Mouse (Mus musculus): ENCODE data around the gene Bmper.

Bmper gene

DNA sequence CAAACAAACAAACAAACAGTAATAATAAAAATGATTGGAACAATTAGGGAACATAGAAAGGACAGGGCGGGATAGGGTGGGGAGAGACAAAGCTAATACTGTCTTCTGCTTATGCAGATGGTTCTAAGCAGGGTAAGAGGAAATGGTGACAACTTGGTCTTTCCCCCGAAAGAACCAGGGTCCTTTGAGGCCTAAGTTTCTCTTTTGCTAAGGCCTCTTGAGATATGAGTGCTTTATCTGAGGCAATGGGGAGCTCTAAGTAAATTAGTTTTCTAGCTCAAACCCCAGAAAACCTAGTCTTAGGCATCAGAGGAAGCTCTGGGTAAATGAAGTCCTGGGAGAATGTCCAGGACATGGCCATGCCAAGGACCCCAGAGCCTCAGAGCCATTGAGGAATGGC lies 141.2 kb downstream of the Bmper start:
- no peak for DNase-seq (ENCODE audit: low spot score in 2 of 2)

DNA sequence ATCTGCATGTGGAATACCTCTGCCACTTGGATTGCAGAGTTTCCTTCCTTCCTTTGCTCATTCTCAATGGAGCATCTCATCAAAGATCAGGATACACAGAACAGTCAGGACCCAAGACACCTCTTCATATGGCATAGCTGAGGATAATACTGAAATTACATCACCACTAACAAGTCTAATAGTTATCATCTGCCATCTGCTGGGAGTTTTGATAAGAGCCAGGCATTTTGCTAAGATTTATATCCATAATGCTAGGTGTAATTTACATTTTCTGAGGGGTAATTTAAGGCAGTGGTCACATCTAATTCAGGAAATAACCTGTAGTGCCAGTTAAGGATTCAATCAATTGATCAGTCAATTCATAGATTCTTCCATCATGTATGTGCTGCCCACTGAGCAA lies 145.2 kb downstream of the Bmper start:
- no peak for DNase-seq (ENCODE audit: low spot score in 2 of 2)

DNA sequence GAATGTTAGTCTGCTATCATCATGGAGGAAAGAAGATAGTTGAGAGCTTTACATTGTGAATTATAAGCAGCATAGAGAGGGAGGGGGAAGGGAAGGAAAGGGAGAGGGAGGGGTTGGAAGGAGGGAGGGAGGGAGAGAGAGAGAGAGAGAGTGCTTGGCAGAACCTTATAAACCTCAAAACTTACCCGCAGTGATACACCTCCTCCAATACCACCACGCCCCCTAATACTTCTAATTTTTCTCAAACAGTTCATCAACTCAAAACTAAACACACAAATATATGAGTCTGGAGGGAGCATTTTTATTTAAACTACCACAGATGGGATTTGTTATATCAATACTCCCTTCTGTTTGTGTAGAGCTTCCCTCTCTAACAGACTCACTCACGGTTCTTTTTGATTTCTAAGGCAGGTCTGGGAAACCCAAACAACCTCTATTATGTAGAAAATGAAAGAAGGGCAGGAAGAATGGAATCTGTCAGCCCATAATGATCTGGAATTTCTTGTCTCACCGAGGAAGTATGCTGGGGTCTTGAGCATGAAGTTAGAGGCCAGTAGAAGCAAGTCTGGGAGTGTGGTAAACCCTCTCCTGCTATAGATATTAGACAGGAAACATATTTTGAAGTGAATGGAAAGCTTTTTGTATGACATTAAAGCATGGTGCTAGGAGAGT lies 152.0 kb downstream of the Bmper start:
- no peak for DNase-seq (ENCODE audit: low spot score in 2 of 2)

DNA sequence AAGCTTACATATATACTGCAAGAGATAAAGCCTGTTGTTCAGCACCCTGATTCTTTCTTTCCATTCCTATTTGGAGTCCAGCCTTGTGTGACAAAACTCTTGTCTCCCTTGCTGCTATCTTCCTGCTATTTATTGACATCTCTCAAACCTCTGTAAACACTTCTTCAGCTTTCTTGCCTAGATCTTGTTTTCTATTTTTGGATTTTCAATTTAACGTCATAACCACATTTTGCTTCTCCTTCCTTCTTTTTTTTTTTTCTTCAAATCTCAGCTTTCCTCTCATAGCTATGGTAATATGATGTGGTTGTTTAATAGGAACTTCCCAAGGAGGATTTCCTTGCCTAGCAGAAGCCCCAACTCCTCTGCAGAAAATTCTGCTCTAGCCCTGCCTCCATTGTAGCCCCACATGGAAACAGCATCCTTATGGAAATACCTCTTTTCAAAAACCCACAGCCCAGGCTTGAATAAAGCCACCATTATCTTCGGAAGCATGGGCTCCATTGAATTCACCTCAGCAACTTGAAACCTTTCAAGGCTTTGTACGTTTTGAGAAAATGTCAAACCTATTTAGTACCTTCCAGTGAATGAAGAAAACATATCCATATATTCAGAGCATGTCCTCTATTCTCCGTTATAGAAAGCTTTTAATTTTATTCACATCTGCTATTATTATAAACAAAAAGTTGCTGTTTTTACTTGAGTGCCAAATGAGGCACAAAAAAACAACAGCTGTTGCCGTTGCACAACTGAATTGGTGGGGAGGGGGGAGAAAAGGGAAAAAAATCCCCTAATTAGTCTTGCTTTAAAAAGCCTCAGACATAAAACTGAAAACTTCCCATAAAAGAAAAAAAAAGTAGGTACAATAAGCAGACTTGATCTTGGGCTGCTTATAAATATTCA lies 155.2 kb downstream of the Bmper start:
- DNase-seq (ENCODE audit: low spot score in 2 of 2), result peak in 1 of 2 experiments; percentile 24

DNA sequence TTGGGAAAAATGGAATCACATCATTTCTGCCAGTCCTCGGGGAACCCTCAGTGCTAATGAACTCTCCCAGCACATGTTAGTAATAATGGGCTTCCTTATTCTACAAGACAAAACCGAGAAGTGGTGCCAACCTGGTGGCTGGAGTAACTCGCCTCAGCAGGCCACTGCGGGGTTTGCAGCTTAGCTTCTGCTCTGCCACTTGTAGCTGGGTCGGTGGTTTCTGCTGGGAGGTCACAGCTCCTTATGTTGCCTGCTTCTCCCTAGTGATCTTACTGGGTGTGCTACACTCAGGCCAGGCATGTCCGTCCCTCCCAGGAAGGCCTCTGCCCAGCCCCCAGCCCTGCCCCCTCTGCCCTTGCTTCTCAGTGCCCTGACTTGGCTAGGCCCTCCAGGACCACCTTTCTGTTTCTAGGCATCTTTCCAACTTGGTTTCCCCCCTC lies 155.9 kb downstream of the Bmper start:
- DNase-seq (ENCODE audit: low spot score in 2 of 2), result peak; percentile 66 to 74

DNA sequence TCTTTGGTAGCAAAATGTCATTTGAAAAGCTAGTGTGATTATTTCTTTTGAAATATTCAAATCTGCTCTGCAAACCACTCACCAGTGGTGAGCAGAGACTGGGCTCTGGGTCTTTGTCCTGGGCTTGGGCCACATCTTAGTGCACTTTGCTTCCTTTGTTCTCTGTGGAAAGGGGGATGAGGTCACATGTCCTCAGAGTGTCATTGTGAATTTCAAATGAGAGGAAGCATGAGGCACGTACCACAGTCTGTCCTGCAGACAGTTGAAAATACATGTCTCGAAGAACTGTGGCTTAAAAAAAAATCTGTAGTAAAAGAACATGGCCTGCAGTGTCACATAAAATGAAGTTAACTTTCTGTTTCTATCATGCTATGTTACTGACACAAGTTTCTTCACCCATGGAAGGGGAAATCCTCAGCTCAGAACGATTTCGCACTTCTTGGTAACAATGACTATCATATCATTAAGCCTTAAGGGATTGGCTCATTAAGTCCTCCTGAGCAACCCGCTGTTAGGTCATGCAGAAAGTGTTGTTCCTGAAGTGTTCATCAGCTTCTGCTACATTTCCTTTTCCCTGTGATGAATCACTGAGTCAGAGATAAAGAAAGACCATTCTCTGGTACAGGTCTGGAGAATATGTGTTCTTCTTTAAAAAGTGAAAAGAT lies 157.4 kb downstream of the Bmper start:
- no peak for DNase-seq (ENCODE audit: low spot score in 2 of 2)

DNA sequence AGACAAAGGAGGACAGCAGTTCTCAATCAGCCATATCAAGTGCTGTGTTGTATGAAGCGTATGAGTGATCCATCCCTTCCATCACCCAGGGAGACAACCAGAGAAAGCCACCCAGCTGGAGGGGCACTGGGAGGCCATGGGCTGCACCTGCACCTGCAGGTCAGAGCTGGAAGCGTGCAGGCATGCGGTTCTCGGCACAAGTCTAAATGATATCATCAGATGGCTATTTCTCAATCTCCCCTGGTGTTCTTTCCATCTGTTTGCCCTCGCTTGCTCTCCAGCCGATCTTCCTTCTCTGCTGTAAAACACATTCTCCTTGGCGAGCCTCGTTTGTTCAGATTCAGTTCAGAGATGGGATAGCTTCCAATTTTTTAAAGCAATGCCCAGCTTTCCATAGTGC lies 160.4 kb downstream of the Bmper start:
- DNase-seq (ENCODE audit: low spot score in 2 of 2), result no peak

DNA sequence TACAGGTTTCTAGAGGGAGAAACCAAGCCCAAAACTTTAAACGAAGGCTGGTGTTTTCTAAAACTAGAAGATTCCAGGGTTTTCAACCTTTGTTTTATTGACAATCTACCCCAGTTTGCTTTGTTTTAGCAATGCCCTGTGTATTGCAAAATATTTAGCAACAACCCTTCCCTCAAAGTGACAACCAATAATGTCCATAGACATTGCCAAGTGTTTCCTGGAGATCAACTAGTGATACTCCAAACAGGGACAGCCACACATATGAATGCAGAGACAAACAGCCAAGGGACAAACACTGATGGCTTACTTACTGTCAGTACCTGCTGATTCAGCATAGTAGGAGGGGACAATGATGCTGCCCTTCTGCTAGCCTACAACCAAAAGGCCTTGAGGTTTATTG lies 161.0 kb downstream of the Bmper start:
- DNase-seq (ENCODE audit: low spot score in 2 of 2), result no peak

DNA sequence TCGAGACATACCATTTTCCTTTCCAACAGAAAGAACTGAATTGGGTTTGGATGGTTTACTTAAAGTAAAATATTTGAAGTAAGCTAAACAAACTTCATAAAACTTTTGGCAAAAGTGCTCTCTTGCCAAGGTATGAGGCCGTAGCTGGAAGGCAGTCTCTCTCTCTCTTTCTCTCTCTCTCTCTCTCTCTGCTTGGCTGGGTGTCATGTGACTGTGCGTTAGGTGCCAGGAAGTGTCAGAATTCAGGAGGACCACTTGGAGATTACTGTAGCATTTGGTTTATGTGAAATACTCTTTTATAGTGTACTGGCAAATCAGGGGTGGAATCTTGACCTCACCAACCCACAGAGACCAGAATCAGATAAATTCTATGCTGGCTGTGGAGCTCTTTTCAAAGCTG lies 162.0 kb downstream of the Bmper start:
- DNase-seq (ENCODE audit: low spot score in 2 of 2), result no peak

DNA sequence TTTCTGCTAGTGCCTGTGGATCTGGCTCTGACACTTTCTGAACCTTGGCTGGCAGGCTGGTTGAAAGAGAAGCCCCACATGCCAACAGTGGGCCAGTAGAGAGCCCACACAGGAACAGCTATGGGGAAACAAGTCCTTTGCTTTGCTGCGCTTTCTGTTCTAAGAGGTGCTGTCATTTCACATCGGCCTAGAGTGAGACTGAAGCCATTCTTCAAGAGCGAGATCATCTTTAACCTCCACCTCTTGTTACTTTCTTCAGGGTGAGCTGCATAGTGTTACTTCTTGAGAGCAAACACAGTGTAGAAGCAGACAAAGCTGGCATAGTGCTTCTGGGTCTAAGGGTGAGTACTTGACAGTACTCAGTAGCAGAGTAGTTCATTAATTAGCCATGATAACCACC lies 163.3 kb downstream of the Bmper start:
- no peak for DNase-seq (ENCODE audit: low spot score in 2 of 2)

DNA sequence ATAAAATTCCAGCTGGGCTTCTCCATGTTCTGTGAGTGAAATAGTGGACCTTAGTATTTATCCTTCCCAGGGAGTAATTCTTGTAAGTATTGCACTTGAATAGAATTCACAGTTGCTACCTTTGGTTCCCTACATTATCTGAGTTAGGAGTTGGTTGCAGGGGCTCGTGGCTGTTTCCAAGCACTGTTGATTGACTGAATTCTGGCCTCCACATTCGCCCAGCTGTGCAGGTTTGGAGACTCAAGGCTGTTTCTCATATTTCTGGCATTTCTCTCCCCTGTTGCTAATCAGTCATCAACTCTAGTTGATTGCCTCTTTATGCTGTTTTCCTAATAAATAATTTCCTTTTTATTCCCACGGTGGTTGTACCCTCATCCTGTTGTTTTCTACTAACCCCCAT lies 167.2 kb downstream of the Bmper start:
- DNase-seq (ENCODE audit: low spot score in 2 of 2), result no peak

DNA sequence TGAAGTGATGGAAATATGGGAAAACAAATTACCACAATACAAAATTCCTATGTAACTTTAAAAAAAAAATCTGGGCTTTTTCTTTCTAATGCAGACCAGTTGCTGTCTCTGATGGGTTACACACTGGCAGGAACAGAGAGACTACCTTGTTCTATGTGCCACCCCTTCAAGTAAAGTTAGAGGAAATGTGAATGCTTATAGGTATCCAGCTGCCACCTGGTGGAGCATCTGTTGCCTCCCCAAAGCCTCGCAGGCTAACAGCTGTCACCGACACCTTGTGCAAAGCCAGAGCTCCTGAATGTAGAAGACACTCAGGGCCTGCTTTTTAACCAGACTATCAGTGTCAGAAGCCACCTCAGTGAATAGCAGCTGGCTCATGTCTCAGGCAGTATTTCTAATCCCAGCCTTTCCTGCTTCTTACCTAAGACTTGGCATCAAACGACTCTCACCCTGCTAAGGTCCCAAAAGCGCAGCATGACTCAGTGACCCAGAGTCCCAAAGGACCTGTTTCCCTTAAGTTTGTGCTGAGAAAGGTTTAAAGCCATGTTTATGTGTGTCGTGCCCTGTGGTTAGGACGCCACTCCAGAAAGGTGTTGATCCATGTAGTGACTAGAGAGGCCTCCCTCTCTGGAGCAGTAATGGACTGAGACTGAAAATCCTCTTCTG lies 171.9 kb downstream of the Bmper start:
- peak in 1 of 2 experiments; percentile 37 for DNase-seq (ENCODE audit: low spot score in 2 of 2)

DNA sequence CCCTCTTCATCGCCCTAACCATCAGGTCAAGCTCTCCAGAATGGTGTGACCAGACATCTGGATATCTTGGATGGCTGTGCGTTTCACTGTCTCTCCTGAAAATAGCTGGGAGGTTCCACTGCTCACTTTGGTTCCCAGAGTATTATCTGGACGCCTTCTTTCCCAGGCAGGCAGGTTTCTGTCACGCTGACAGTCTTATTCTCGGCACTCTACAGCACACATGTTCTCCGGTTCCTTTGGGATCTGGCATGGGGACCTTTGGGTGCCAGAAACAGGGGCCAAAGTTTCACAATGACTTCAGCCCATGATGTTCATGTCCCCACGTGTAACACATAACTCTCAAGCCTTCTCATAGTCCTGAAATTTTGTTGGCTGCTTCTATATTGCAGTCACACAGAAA lies 173.3 kb downstream of the Bmper start:
- no peak for DNase-seq (ENCODE audit: low spot score in 2 of 2)

DNA sequence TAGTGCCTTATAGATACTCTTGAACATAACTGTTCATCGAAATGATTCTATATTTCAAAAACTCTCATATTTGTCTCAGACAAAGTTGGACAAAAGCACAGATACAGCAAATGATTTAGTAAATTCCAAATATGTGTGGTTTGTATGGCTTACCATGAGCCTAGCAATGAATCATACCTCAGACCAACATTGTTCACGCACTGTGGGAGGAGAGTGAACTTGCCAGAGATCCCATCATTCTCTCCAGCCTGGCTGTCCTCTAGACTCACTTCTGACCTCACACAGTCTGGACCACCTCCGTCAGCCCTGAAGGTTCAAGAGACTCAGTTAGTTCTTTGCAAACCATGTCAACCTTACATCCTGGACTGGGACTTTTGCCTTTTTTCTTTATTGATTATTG lies 175.0 kb downstream of the Bmper start:
- DNase-seq (ENCODE audit: low spot score in 2 of 2), result no peak

DNA sequence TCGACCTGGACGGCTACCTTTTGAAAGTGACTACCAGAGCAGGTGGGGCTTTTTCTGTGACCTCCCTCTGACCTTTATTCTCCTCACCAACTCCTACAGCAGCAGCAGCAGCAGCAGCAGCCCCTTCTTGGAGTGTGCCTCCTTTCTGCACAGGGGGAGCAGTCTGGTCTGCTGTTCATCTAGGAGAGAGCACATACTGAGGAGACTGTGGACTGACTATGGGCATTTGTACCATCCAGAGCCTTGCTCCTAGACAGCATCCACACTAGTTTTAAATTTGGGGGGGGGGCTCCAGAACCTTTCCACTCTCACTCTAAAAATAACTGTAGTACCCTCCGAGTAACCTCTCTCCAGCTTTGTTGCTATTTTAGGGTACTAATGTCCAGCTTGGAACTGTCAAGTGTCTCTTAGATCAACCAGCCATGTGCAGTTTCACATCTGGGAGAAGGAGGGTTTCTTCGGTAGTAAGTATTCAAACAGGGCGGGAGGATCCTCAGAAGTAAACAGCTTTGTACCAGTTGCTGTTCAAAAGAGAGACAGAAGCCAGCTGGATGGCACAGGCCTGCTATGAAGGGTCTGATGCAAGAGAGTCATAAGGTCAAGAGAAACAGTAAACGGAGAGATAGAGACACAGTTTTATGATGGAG lies 176.9 kb downstream of the Bmper start:
- DNase-seq (ENCODE audit: low spot score in 2 of 2), result no peak

DNA sequence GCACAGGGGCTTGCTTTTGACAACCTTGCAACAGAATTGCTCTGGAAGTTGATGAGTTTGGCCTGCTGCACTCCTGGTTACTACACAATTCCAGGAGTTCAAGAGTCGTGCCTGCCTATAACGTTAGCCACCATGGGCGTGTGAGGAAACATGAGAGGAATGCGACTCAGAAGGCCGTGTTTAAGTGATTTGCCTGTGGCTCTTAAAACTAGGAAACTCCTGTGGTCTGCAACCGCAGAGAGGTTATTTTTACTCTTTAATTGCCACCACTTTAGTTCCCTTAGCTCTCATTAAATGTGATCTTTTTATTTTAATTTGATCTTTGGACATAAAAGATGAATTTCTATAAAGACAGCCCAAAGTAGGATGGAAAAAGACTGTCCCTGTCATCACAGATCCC lies 184.5 kb downstream of the Bmper start:
- DNase-seq (ENCODE audit: low spot score in 2 of 2), result no peak

DNA sequence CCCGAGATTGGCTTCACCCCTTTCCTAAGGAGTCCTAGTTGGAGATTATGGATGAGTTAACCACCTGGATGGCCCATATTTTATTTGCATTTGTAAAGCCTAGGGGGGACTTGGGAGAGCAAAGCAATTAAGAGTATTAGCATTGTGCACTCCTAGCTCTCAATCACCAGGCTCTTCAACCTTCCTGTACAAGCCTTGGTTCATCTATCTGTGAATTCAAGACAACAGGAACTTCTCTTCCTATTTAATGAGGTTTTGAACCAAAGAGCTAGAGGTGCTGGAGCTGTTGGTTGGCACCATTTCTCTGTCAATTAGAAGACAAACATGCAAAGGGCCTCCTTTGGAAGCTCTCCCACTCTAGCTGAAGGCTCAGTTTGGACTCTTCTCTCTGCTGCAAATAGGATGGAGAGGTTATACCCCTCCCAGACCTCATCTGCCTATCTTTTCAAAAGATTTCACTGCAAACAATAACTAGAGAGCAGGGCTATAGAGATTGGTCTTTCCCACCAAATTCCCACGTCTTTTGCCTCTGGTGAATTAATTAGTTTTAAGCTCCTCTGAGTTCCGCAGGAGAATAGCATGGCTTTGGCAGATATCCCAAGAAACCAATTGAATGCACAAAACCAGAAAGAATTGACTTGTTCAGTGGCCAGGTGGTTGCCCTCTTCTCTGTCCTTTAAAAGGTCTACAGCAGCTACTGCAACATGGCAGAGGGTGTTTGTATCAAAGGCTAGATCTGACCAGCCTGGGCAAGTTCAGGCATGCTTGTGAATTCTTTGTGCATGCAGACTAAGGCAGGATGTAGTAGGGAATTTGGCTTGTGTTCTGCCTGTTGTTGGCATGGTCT lies 185.3 kb downstream of the Bmper start:
- no peak for DNase-seq (ENCODE audit: low spot score in 2 of 2)

DNA sequence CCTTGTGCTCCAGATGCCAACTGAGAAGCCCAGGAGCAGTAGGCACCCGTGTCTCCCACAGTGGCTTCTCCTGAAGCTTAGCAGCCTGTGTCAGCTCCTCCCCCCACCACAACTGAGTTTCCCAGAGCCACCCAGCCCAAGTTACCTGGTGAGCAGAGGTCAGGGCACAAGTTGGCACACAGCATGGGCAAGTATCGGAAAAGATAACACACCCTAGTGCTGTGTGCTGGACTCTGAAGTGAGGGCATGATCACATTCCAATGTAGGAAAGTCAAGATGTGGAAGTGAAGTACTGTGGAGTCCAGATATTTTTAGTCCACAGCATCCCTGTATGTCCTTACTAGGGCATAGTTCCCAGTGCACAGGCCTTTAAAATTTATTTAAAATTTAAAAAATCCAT lies 187.7 kb downstream of the Bmper start:
- no peak for DNase-seq (ENCODE audit: low spot score in 2 of 2)

DNA sequence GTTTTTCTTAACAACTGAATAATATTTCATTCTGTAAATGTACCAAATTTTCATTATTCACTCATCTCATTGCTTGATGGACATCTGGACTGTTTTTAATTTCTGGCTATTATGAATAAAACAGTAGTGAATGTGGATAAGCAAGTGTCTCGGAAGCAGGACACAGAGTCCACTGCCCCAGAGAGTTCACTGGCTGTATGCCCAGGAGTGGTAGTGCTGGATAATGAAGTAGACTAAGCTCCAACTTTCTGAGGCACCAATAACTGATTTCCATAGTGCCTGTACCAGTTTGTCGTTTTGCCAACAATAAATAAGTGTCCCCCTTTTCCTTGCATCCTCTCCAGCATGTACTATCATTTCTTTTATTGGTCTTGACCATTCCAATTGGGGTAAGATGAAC lies 190.1 kb downstream of the Bmper start:
- peak in 1 of 2 experiments; percentile 44 for DNase-seq (ENCODE audit: low spot score in 2 of 2)

DNA sequence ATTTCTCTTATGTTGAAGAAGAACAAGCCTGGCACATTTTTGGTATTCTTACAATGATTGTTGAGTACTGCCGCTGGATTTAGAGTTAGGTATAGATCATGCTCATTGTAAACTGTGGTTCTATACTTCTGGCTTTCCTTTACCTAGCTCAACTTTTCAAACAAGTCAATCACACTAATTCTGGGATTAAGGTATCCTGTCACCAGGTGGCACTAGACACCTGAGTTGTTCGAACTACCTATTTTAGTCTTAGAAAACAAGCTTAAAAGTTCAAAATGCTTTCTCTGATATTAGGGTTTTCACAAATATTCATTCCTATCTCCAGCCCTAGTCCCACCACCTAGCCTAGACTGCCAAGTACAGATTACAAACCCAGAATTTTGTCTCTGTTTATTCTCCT lies 196.2 kb downstream of the Bmper start:
- no peak for DNase-seq (ENCODE audit: low spot score in 2 of 2)

DNA sequence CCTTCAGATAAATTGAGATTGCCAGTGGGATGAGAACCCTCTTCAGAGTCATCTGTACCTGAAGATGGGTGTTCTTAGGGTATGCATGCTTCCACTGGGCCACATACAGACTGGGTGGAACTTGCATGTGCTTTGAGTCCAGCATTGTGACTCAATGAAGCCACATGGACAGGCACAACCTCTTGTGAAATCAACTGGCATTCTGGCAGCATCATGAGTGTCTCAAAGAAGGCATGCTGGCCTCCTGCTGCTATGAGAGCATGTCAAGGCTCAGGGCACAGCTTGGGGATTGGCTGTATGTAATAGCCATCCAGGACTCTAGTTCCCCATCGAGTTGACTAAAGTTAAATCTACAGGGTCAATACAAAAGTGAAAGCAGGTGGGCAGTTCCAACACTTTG lies 200.9 kb downstream of the Bmper start:
- no peak for DNase-seq (ENCODE audit: low spot score in 2 of 2)
